ENCODE assay signal across 8 mouse cellular contexts in the genomic region with DNA sequence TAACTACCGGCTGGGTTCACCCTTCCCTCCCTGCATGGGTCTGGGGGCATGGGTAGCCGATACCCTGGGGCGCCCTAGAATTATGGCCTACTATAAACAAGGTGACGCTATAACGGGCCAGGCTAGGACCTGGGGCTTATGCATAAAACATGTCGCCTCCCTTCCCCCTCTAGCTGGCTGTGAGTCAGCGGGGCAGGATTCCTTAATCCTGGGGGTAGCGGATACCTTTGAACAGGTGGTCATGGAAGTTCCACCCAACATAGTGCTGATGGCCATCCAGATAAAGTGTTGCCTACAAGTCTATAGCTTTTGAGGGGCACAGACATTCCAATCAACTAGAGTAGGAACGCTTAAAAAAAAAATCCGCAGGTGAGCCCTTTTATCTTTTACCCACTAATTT. TPM values are rescaled to one million over a fixed set of nuclear protein-coding genes. Genes with fewer than 3 reads are reported as not detected.
DNase-seq lines count a peak whose midpoint lies in the region; ATAC-seq and TF ChIP-seq lines count a peak whose summit lies in the region.

No protein-coding gene starts in this region.

- intact Hi-C loops in heart, postnatal 25 days (cut with DNase I): no loop called here

- peaks cover 80% of the 10 kb centered on the region for H3K27me3 ChIP-seq in heart, embryonic 10.5 days (ENCODE audit: insufficient read depth, poor library complexity, severe bottlenecking)
- peaks cover 65% of the 10 kb centered on the region for H3K27me3 ChIP-seq in midbrain, embryonic 11.5 days (ENCODE audit: control insufficient read depth, insufficient read depth, low read length)
- H3K27me3 ChIP-seq in midbrain, embryonic 16.5 days (ENCODE audit: control insufficient read depth, insufficient read depth, low read depth, low read length): peaks cover 38% of the 10 kb centered on the region
- peaks cover 66% of the 10 kb centered on the region for H3K27me3 ChIP-seq in limb, embryonic 14.5 days (ENCODE audit: control insufficient read depth, insufficient read depth, low read length)

- no peaks in the 10 kb centered on the region for H3K36me3 ChIP-seq in heart, embryonic 10.5 days
- no peaks in the 10 kb centered on the region for H3K36me3 ChIP-seq in midbrain, embryonic 11.5 days (ENCODE audit: control insufficient read depth, insufficient read depth, low read length)
- H3K36me3 ChIP-seq in midbrain, embryonic 16.5 days (ENCODE audit: control insufficient read depth, insufficient read depth, low read length): no peaks in the 10 kb centered on the region
- no peaks in the 10 kb centered on the region for H3K36me3 ChIP-seq in limb, embryonic 14.5 days (ENCODE audit: control insufficient read depth, insufficient read depth, low read length)

- no peak overlapping the region for H3K9ac ChIP-seq in midbrain, embryonic 11.5 days (ENCODE audit: low read length)
- no peak overlapping the region for H3K9ac ChIP-seq in midbrain, embryonic 16.5 days (ENCODE audit: low read depth, low read length)
- H3K9ac ChIP-seq in limb, embryonic 14.5 days (ENCODE audit: low read depth, low read length, severe bottlenecking): no peak overlapping the region

- no peaks in the 10 kb centered on the region for H3K9me3 ChIP-seq in heart, embryonic 10.5 days
- no peaks in the 10 kb centered on the region for H3K9me3 ChIP-seq in midbrain, embryonic 11.5 days (ENCODE audit: control insufficient read depth, low read length)
- H3K9me3 ChIP-seq in midbrain, embryonic 16.5 days (replicated peaks; ENCODE audit: control insufficient read depth, low read length, poor library complexity, severe bottlenecking): no peaks in the 10 kb centered on the region
- H3K9me3 ChIP-seq in limb, embryonic 14.5 days (ENCODE audit: control insufficient read depth, low read length): no peaks in the 10 kb centered on the region

- no peak overlapping the region for H3K27ac ChIP-seq in heart, embryonic 10.5 days
- H3K27ac ChIP-seq in midbrain, embryonic 11.5 days (ENCODE audit: low read depth, low read length): no peak overlapping the region
- H3K27ac ChIP-seq in midbrain, embryonic 16.5 days (ENCODE audit: low read length): no peak overlapping the region
- H3K27ac ChIP-seq in limb, embryonic 14.5 days (replicated peaks; ENCODE audit: low read depth, low read length): no peak overlapping the region

- H3K4me1 ChIP-seq in heart, embryonic 10.5 days: peaks cover 37% of the 10 kb centered on the region
- peaks cover 20% of the 10 kb centered on the region for H3K4me1 ChIP-seq in midbrain, embryonic 11.5 days (ENCODE audit: control insufficient read depth, insufficient read depth, low read length)
- H3K4me1 ChIP-seq in midbrain, embryonic 16.5 days (ENCODE audit: control insufficient read depth, insufficient read depth, low read length): peaks cover 28% of the 10 kb centered on the region
- peaks cover 23% of the 10 kb centered on the region; the same call in 1 of the 2 replicates for H3K4me1 ChIP-seq in limb, embryonic 14.5 days (ENCODE audit: control insufficient read depth, insufficient read depth, low read length)

- peak overlapping the region; percentile 69 for H3K4me3 ChIP-seq in heart, embryonic 10.5 days
- H3K4me3 ChIP-seq in midbrain, embryonic 11.5 days (ENCODE audit: low read depth, low read length): peak overlapping the region; percentile 42; the same call in 1 of the 2 replicates
- no peak overlapping the region; the same call in 1 of the 2 replicates for H3K4me3 ChIP-seq in midbrain, embryonic 16.5 days (ENCODE audit: low read depth, low read length)
- H3K4me3 ChIP-seq in limb, embryonic 14.5 days (replicated peaks; ENCODE audit: low read length): peak overlapping the region; percentile 59; the same call in 1 of the 2 replicates

- ATAC-seq in midbrain, embryonic 11.5 days (ENCODE audit: low FRiP score): peak; percentile 23; the same call in 1 of the 2 replicates
- ATAC-seq in midbrain, embryonic 16.5 days: no peak
- ATAC-seq in limb, embryonic 14.5 days (ENCODE audit: low FRiP score, low read depth): no peak

- no peak for TF ChIP-seq POLR2A in limb, embryonic 14.5 days (IDR thresholded peaks at IDR 0.05; ENCODE audit: borderline replicate concordance, extremely low read depth, insufficient read depth, insufficient read length)

- no peak for DNase-seq in heart, embryonic 10.5 days (ENCODE audit: low spot score)
- DNase-seq in heart, postnatal 25 days (ENCODE audit: low spot score): no peak
- DNase-seq in midbrain, embryonic 11.5 days (ENCODE audit: low spot score, missing footprints): peak; percentile 90
- DNase-seq in limb, embryonic 14.5 days (ENCODE audit: low spot score): no peak
- DNase-seq in natural killer cell, adult 2 months (ENCODE audit: low spot score in 2 of 2): no peak
- no peak for DNase-seq in frontal cortex, postnatal 25 days (ENCODE audit: low spot score in 2 of 2)
- no peak for DNase-seq in layer of hippocampus, postnatal 14 days (ENCODE audit: low spot score in 2 of 2)

- WGBS in heart, embryonic 10.5 days: 3% methylated on average over 10 of the region's 10 CpGs
- 2% methylated on average over 10 of the region's 10 CpGs for WGBS in midbrain, embryonic 11.5 days
- WGBS in midbrain, embryonic 16.5 days: 3% methylated on average over 10 of the region's 10 CpGs
- WGBS in limb, embryonic 14.5 days: 1% methylated on average over 10 of the region's 10 CpGs

- H3K4me2 ChIP-seq in midbrain, embryonic 11.5 days: no peak overlapping the region
- no peak overlapping the region; the same call in 1 of the 2 replicates for H3K4me2 ChIP-seq in midbrain, embryonic 16.5 days (ENCODE audit: low read length)
- peak overlapping the region; percentile 99 for H3K4me2 ChIP-seq in limb, embryonic 14.5 days (replicated peaks; ENCODE audit: low read depth, low read length, severe bottlenecking)

RNA-seq across cellular contexts. Expression of a gene that starts 2.0 kb away (rescaled TPM):
- 0.60 TPM in 1 of 2 replicates, not detected in the other for polyA plus RNA-seq in heart, embryonic 10.5 days (2016; fragmentation: Nextera tagmentation; extraction: Ambion mirVana)
- total RNA-seq in heart, postnatal 25 days (2021): not detected
- polyA plus RNA-seq in midbrain, embryonic 11.5 days (2014; fragmentation: Nextera tagmentation; extraction: Ambion mirVana): 0.29 TPM in 1 of 2 replicates, not detected in the other
- not detected in 2 replicates for polyA plus RNA-seq in midbrain, embryonic 16.5 days (2015; fragmentation: Nextera tagmentation; extraction: Ambion mirVana)
- polyA plus RNA-seq in limb, embryonic 14.5 days (2012; rRNA removed): 2.7 and 2.9 TPM in 2 replicates
- 1.4 and 1.8 TPM in 2 replicates for polyA plus RNA-seq in limb, embryonic 14.5 days (2014; fragmentation: Nextera tagmentation; extraction: Ambion mirVana)
- under 1 TPM; 0.35 to 0.91 TPM for total RNA-seq in layer of hippocampus, postnatal 14 days (2021)

RNA-seq across cellular contexts. Expression of a gene that starts 38.8 kb away (rescaled TPM):
- polyA plus RNA-seq in heart, embryonic 10.5 days (2016; fragmentation: Nextera tagmentation; extraction: Ambion mirVana): 35.3 and 40.7 TPM in 2 replicates
- 10 to 100 TPM; 21.2 to 21.5 TPM for total RNA-seq in heart, postnatal 25 days (2021)
- 31.1 and 36.8 TPM in 2 replicates for polyA plus RNA-seq in midbrain, embryonic 11.5 days (2014; fragmentation: Nextera tagmentation; extraction: Ambion mirVana)
- 26.4 and 26.9 TPM in 2 replicates for polyA plus RNA-seq in midbrain, embryonic 16.5 days (2015; fragmentation: Nextera tagmentation; extraction: Ambion mirVana)
- 38.8 and 41.5 TPM in 2 replicates for polyA plus RNA-seq in limb, embryonic 14.5 days (2012; rRNA removed)
- 40.9 and 41.9 TPM in 2 replicates for polyA plus RNA-seq in limb, embryonic 14.5 days (2014; fragmentation: Nextera tagmentation; extraction: Ambion mirVana)
- total RNA-seq in layer of hippocampus, postnatal 14 days (2021): 10 to 100 TPM; 26.6 to 27.6 TPM

RNA-seq across cellular contexts. Expression of a gene that starts 38.9 kb away (rescaled TPM):
- polyA plus RNA-seq in heart, embryonic 10.5 days (2016; fragmentation: Nextera tagmentation; extraction: Ambion mirVana): not detected in 2 replicates
- total RNA-seq in heart, postnatal 25 days (2021): 1 to 10 TPM; 8.0 to 9.4 TPM
- 1.4 TPM in 1 of 2 replicates, not detected in the other for polyA plus RNA-seq in midbrain, embryonic 11.5 days (2014; fragmentation: Nextera tagmentation; extraction: Ambion mirVana)
- polyA plus RNA-seq in midbrain, embryonic 16.5 days (2015; fragmentation: Nextera tagmentation; extraction: Ambion mirVana): 3.3 TPM in 1 of 2 replicates, not detected in the other
- not detected in 2 replicates for polyA plus RNA-seq in limb, embryonic 14.5 days (2012; rRNA removed)
- polyA plus RNA-seq in limb, embryonic 14.5 days (2014; fragmentation: Nextera tagmentation; extraction: Ambion mirVana): 0.43 TPM in 1 of 2 replicates, not detected in the other
- 1 to 10 TPM; 5.1 to 8.4 TPM for total RNA-seq in layer of hippocampus, postnatal 14 days (2021)

RNA-seq across cellular contexts. Expression of a gene that starts 59.2 kb away (rescaled TPM):
- 119 and 128 TPM in 2 replicates for polyA plus RNA-seq in heart, embryonic 10.5 days (2016; fragmentation: Nextera tagmentation; extraction: Ambion mirVana)
- total RNA-seq in heart, postnatal 25 days (2021): 10 to 100 TPM; 47.7 to 48.8 TPM
- polyA plus RNA-seq in midbrain, embryonic 11.5 days (2014; fragmentation: Nextera tagmentation; extraction: Ambion mirVana): 105 and 111 TPM in 2 replicates
- polyA plus RNA-seq in midbrain, embryonic 16.5 days (2015; fragmentation: Nextera tagmentation; extraction: Ambion mirVana): 63.9 and 66.7 TPM in 2 replicates
- polyA plus RNA-seq in limb, embryonic 14.5 days (2012; rRNA removed): 133 and 153 TPM in 2 replicates
- polyA plus RNA-seq in limb, embryonic 14.5 days (2014; fragmentation: Nextera tagmentation; extraction: Ambion mirVana): 129 and 130 TPM in 2 replicates
- 10 to 100 TPM; 65.8 to 66.5 TPM for total RNA-seq in layer of hippocampus, postnatal 14 days (2021)

RNA-seq across cellular contexts. Expression of a gene that starts 59.5 kb away (rescaled TPM):
- 24.7 TPM in 2 replicates for polyA plus RNA-seq in heart, embryonic 10.5 days (2016; fragmentation: Nextera tagmentation; extraction: Ambion mirVana)
- total RNA-seq in heart, postnatal 25 days (2021): 10 to 100 TPM; 12.3 to 12.4 TPM
- 15.7 and 17.4 TPM in 2 replicates for polyA plus RNA-seq in midbrain, embryonic 11.5 days (2014; fragmentation: Nextera tagmentation; extraction: Ambion mirVana)
- 10.2 and 11.9 TPM in 2 replicates for polyA plus RNA-seq in midbrain, embryonic 16.5 days (2015; fragmentation: Nextera tagmentation; extraction: Ambion mirVana)
- 10.2 and 11.4 TPM in 2 replicates for polyA plus RNA-seq in limb, embryonic 14.5 days (2012; rRNA removed)
- polyA plus RNA-seq in limb, embryonic 14.5 days (2014; fragmentation: Nextera tagmentation; extraction: Ambion mirVana): 15.2 and 17.2 TPM in 2 replicates
- 1 to 10 TPM; 3.4 to 4.4 TPM for total RNA-seq in layer of hippocampus, postnatal 14 days (2021)
